Mouse (Mus musculus): ENCODE measurements at regions not wholly inside any gene's neighbourhood (a gene's known extent, or its start where the extent isn't known, plus 50 kb on each side); places are given as distances from the start of the nearest gene placed in this dataset.

GRCm38 (mm10) chr14:47825446-47825956 lies 177.3 kb downstream of the Ktn1 start:
- ATAC-seq (ENCODE audit: insufficient number of reproducible peaks, insufficient read depth, low FRiP score, low TSS enrichment, low read depth), result no peak

GRCm38 (mm10) chr14:47826545-47826944 lies 178.3 kb downstream of the Ktn1 start:
- WGBS, result 65% methylated on average over 4 of the region's 4 CpGs
- Histone ChIP-seq H3K36me3 (no peaks in the 10 kb centered on the region), H3K9me3 (no peaks in the 10 kb centered on the region), H3K4me2 (no peak overlapping the region), H3K27ac (no peak overlapping the region), H3K4me3 (no peak overlapping the region), H3K4me1 (no peaks in the 10 kb centered on the region), H3K9ac (no peak overlapping the region), H3K27me3 (no peaks in the 10 kb centered on the region)
- no peak for ATAC-seq (ENCODE audit: insufficient number of reproducible peaks, insufficient read depth, low FRiP score, low TSS enrichment, low read depth)

More at GRCm38 (mm10) chr14:47825446-47825956, 177.3 kb downstream of the Ktn1 start:
- H3K27ac ChIP-seq, result no peak overlapping the region
- H3K9me3 ChIP-seq, result no peaks in the 10 kb centered on the region
- H3K4me3 ChIP-seq, result no peak overlapping the region
- no peaks in the 10 kb centered on the region for H3K27me3 ChIP-seq
- no peaks in the 10 kb centered on the region for H3K36me3 ChIP-seq
- WGBS, result 73% methylated on average over 3 of the region's 3 CpGs
- H3K9ac ChIP-seq, result no peak overlapping the region
- H3K4me2 ChIP-seq, result no peak overlapping the region
- H3K4me1 ChIP-seq, result no peaks in the 10 kb centered on the region

GRCm38 (mm10) chr14:47827623-47828022 lies 179.4 kb downstream of the Ktn1 start:
- Histone ChIP-seq H3K4me3 (no peak overlapping the region), H3K9ac (no peak overlapping the region), H3K36me3 (no peaks in the 10 kb centered on the region), H3K4me2 (no peak overlapping the region), H3K27ac (no peak overlapping the region), H3K4me1 (no peaks in the 10 kb centered on the region), H3K27me3 (no peaks in the 10 kb centered on the region), H3K9me3 (no peaks in the 10 kb centered on the region)
- 69% methylated on average over 2 of the region's 2 CpGs for WGBS
- no peak for ATAC-seq (ENCODE audit: insufficient number of reproducible peaks, insufficient read depth, low FRiP score, low TSS enrichment, low read depth)

- H3K27ac ChIP-seq, result no peak overlapping the region
- no peak overlapping the region for H3K4me3 ChIP-seq
- no peaks in the 10 kb centered on the region for H3K4me1 ChIP-seq
- no peaks in the 10 kb centered on the region for H3K27me3 ChIP-seq
- WGBS, result 88% methylated on average over 10 of the region's 10 CpGs
- no peak for ATAC-seq (ENCODE audit: insufficient number of reproducible peaks, insufficient read depth, low FRiP score, low TSS enrichment, low read depth)
- no peaks in the 10 kb centered on the region for H3K36me3 ChIP-seq
- no peak overlapping the region for H3K9ac ChIP-seq
- no peaks in the 10 kb centered on the region for H3K9me3 ChIP-seq
- no peak overlapping the region for H3K4me2 ChIP-seq
Observed at GRCm38 (mm10) chr14:47833696-47834095, 185.4 kb downstream of the Ktn1 start.

- Histone ChIP-seq H3K9me3 (no peaks in the 10 kb centered on the region), H3K4me1 (peaks cover 4% of the 10 kb centered on the region; the same call in 1 of the 2 replicates), H3K4me3 (no peak overlapping the region), H3K4me2 (no peak overlapping the region), H3K27me3 (no peaks in the 10 kb centered on the region), H3K9ac (no peak overlapping the region), H3K27ac (no peak overlapping the region), H3K36me3 (no peaks in the 10 kb centered on the region)
- no peak for ATAC-seq (ENCODE audit: insufficient number of reproducible peaks, insufficient read depth, low FRiP score, low TSS enrichment, low read depth)
- WGBS, result 67% methylated on average over 4 of the region's 4 CpGs
Observed at GRCm38 (mm10) chr14:47835408-47835807, 187.2 kb downstream of the Ktn1 start.

- Histone ChIP-seq H3K4me3 (no peak overlapping the region), H3K9ac (no peak overlapping the region), H3K27ac (no peak overlapping the region), H3K4me1 (peaks cover 4% of the 10 kb centered on the region; the same call in 1 of the 2 replicates), H3K36me3 (no peaks in the 10 kb centered on the region), H3K4me2 (no peak overlapping the region), H3K27me3 (no peaks in the 10 kb centered on the region), H3K9me3 (no peaks in the 10 kb centered on the region)
- 58% methylated on average over 6 of the region's 6 CpGs for WGBS
- no peak for ATAC-seq (ENCODE audit: insufficient number of reproducible peaks, insufficient read depth, low FRiP score, low TSS enrichment, low read depth)
Observed at GRCm38 (mm10) chr14:47839493-47840215, 191.4 kb downstream of the Ktn1 start.

GRCm38 (mm10) chr14:47844366-47844765 lies 196.1 kb downstream of the Ktn1 start:
- H3K27me3 ChIP-seq, result no peaks in the 10 kb centered on the region
- no peaks in the 10 kb centered on the region for H3K9me3 ChIP-seq
- WGBS, result 85% methylated on average over 1 of the region's 1 CpGs
- no peak overlapping the region for H3K9ac ChIP-seq
- no peak for ATAC-seq (ENCODE audit: insufficient number of reproducible peaks, insufficient read depth, low FRiP score, low TSS enrichment, low read depth)
- no peak overlapping the region for H3K4me3 ChIP-seq
- no peak overlapping the region for H3K4me2 ChIP-seq
- no peak overlapping the region for H3K27ac ChIP-seq
- H3K36me3 ChIP-seq, result no peaks in the 10 kb centered on the region
- peaks cover 2% of the 10 kb centered on the region; the same call in 1 of the 2 replicates for H3K4me1 ChIP-seq

GRCm38 (mm10) chr14:47848861-47849260 lies 200.6 kb downstream of the Ktn1 start:
- H3K36me3 ChIP-seq, result no peaks in the 10 kb centered on the region
- no peaks in the 10 kb centered on the region for H3K9me3 ChIP-seq
- no peak overlapping the region for H3K27ac ChIP-seq
- H3K9ac ChIP-seq, result no peak overlapping the region
- no peak overlapping the region for H3K4me3 ChIP-seq
- no peak overlapping the region for H3K4me2 ChIP-seq
- no peaks in the 10 kb centered on the region for H3K4me1 ChIP-seq
- ATAC-seq (ENCODE audit: insufficient number of reproducible peaks, insufficient read depth, low FRiP score, low TSS enrichment, low read depth), result no peak
- 66% methylated on average over 4 of the region's 4 CpGs for WGBS
- no peaks in the 10 kb centered on the region for H3K27me3 ChIP-seq

- WGBS, result 63% methylated on average over 7 of the region's 7 CpGs
- no peaks in the 10 kb centered on the region for H3K27me3 ChIP-seq
- H3K36me3 ChIP-seq, result no peaks in the 10 kb centered on the region
- H3K27ac ChIP-seq, result no peak overlapping the region
- H3K9ac ChIP-seq, result no peak overlapping the region
- no peak for ATAC-seq (ENCODE audit: insufficient number of reproducible peaks, insufficient read depth, low FRiP score, low TSS enrichment, low read depth)
- no peak overlapping the region for H3K4me3 ChIP-seq
- no peaks in the 10 kb centered on the region for H3K4me1 ChIP-seq
- no peak overlapping the region for H3K4me2 ChIP-seq
- H3K9me3 ChIP-seq, result no peaks in the 10 kb centered on the region
Observed at GRCm38 (mm10) chr14:47856280-47856765, 208.1 kb downstream of the Ktn1 start.

- Histone ChIP-seq H3K27ac (no peak overlapping the region), H3K4me1 (no peaks in the 10 kb centered on the region), H3K27me3 (no peaks in the 10 kb centered on the region), H3K9ac (no peak overlapping the region), H3K36me3 (no peaks in the 10 kb centered on the region), H3K4me3 (no peak overlapping the region), H3K9me3 (no peaks in the 10 kb centered on the region), H3K4me2 (no peak overlapping the region)
- ATAC-seq (ENCODE audit: insufficient number of reproducible peaks, insufficient read depth, low FRiP score, low TSS enrichment, low read depth), result no peak
- 78% methylated on average over 4 of the region's 4 CpGs for WGBS
Observed at GRCm38 (mm10) chr14:47857271-47857670, 209.0 kb downstream of the Ktn1 start.

GRCm38 (mm10) chr14:47857731-47858556 lies 209.7 kb downstream of the Ktn1 start:
- 72% methylated on average over 16 of the region's 16 CpGs for WGBS

More at GRCm38 (mm10) chr14:47857731-47858556, 209.7 kb downstream of the Ktn1 start:
- H3K9me3 ChIP-seq, result no peaks in the 10 kb centered on the region
- no peaks in the 10 kb centered on the region for H3K4me1 ChIP-seq
- H3K36me3 ChIP-seq, result no peaks in the 10 kb centered on the region
- no peak overlapping the region for H3K4me2 ChIP-seq
- H3K27ac ChIP-seq, result no peak overlapping the region
- H3K9ac ChIP-seq, result no peak overlapping the region
- no peaks in the 10 kb centered on the region for H3K27me3 ChIP-seq
- H3K4me3 ChIP-seq, result no peak overlapping the region
- no peak for ATAC-seq (ENCODE audit: insufficient number of reproducible peaks, insufficient read depth, low FRiP score, low TSS enrichment, low read depth)

Measured in embryonic facial prominence, embryonic 13.5 days (tissue).